Mouse (Mus musculus) hindbrain, embryonic 16.5 days (tissue): ENCODE measurements at regions not wholly inside any gene's neighbourhood (a gene's known extent, or its start where the extent isn't known, plus 50 kb on each side); places are given as distances from the start of the nearest gene placed in this dataset.

ENCODE experiments used
- ATAC-seq: fragments of 200-750 bp; cut with Nextera tagmentation; 2 replicates; pipeline ENCODE4 v1.8.0; 2017; ENCODE audit warnings: moderate TSS enrichment, moderate library complexity
- H3K27ac ChIP-seq: fragments of 300-500 bp; sonication (generic); 2 replicates; pipeline ENCODE4 v1.5.1; 2014; ENCODE audit warnings: low read depth, mild to moderate bottlenecking, control low read depth, low read length, moderate library complexity
- H3K27me3 ChIP-seq: fragments of 300-500 bp; sonication (generic); replicated peaks from 2 replicates; pipeline ENCODE4 v1.6.1; 2014; ENCODE audit warnings: low read length; ENCODE audit not compliant: control insufficient read depth, insufficient read depth
- H3K36me3 ChIP-seq: fragments of 300-500 bp; sonication (generic); 2 replicates; pipeline ENCODE4 v1.6.1; 2014; ENCODE audit warnings: mild to moderate bottlenecking, low read length, moderate library complexity, mixed read lengths; ENCODE audit not compliant: control insufficient read depth, insufficient read depth
- H3K4me1 ChIP-seq: fragments of 300-500 bp; sonication (generic); 2 replicates; pipeline ENCODE4 v1.6.1; 2014; ENCODE audit warnings: low read depth, low read length; ENCODE audit not compliant: control insufficient read depth, insufficient read depth
- H3K4me2 ChIP-seq: fragments of 300-500 bp; sonication (generic); 2 replicates; pipeline ENCODE4 v1.6.1; 2014; ENCODE audit warnings: mild to moderate bottlenecking, low read length, control low read depth, moderate library complexity
- H3K4me3 ChIP-seq: fragments of 300-500 bp; sonication (generic); 2 replicates; pipeline ENCODE4 v1.5.1; 2014; ENCODE audit warnings: mild to moderate bottlenecking, low read length, control low read depth, moderate library complexity
- H3K9ac ChIP-seq: fragments of 300-500 bp; sonication (generic); 2 replicates; pipeline ENCODE4 v1.6.1; 2014; ENCODE audit warnings: low read depth, mild to moderate bottlenecking, control low read depth, low read length, moderate library complexity
- H3K9me3 ChIP-seq: fragments of 300-500 bp; sonication (generic); 2 replicates; pipeline ENCODE4 v1.6.1; 2014; ENCODE audit warnings: mild to moderate bottlenecking, low read length, moderate library complexity; ENCODE audit not compliant: control insufficient read depth
- WGBS: fragments of 180-500 bp; shearing (Covaris S2); extraction: QIAGEN DNeasy Blood & Tissue Kit; methylation state at CpG from one replicate; pipeline ENCODE4 v1.1.7; 2014; 5-methylcytosine and 5-hydroxymethylcytosine counted together

DNA sequence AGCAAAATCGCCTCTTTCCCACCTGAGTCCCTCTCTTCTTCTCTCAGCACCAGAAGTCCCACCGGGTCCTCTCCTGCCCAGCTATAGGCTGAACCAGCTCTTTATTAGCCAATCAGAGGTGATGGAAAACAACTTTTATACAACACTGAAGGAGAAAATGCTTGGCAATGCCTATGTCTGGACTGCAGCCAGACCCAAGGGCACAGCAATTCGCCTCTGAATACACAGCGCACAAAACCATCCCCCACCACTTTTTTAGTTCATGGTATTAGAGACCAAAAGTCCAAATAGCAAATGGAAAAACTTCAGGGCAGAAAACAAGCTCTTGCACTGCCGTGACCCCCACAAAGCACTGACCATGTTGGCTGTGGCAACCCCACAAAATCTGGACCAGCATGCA, 57.8 kb upstream of the Egln3 start:
- H3K4me3 ChIP-seq = no peak overlapping the region
- 63% methylated on average over 5 of the region's 5 CpGs for WGBS
- no peaks in the 10 kb centered on the region for H3K27me3 ChIP-seq
- H3K4me2 ChIP-seq = no peak overlapping the region
- no peaks in the 10 kb centered on the region for H3K4me1 ChIP-seq
- H3K9ac ChIP-seq = no peak overlapping the region
- H3K9me3 ChIP-seq = no peaks in the 10 kb centered on the region
- no peak overlapping the region for H3K27ac ChIP-seq
- no peaks in the 10 kb centered on the region for H3K36me3 ChIP-seq
- ATAC-seq = no peak

DNA sequence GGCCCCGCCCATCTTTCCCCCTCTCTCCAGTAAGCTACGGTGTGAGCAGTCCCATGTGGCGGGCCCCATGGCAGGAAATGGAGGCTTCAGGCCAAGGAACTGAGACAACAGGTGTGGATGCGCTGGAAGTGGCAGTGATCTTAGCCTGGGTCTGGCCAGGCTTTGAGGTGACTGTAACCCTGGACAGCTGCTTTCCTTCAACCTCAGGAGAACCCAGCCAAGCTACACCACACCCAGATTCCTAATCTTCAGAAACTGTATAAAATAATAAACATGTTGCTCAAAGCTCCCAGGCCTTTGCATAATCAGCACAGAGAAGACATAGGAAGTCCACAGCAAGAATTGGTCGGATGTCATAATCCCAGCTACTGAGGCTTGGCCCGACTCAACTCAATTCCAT, 56.8 kb upstream of the Egln3 start:
- Histone ChIP-seq H3K9me3 (no peaks in the 10 kb centered on the region), H3K27ac (no peak overlapping the region), H3K4me3 (no peak overlapping the region), H3K27me3 (no peaks in the 10 kb centered on the region), H3K4me1 (no peaks in the 10 kb centered on the region), H3K36me3 (no peaks in the 10 kb centered on the region), H3K4me2 (no peak overlapping the region), H3K9ac (no peak overlapping the region)
- 83% methylated on average over 6 of the region's 6 CpGs for WGBS
- ATAC-seq = no peak

DNA sequence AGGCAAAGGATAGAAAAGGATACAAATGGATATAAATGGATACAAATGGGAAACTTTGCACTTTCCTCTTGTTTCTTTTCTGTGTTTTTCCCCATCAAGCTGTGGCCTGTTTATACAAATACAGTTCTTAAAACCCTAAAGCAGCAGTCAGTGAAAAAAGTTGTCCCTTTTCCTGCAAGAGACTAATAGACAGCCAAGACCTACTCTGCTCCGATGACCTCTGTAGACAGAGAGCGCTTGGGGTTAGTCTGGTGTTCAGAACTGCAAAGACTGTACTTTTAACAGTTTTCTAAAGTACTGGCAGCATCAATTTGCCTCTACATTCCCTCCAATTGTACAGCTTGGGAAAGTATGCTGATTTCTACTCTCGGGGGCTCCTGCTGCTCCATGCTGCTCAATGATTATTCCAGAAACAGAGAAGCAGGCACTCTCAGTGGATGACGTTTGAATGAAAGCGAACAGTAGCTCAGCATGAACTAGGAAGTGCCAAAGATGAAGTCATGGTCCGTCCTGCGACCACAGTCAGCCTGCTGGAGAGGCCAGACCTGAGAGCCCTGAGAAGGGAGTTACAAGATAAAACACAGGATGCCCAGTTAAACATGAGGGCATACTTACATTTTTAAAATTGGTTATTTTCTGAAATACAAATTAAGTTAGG, 54.2 kb upstream of the Egln3 start:
- Histone ChIP-seq H3K4me3 (no peak overlapping the region), H3K27me3 (no peaks in the 10 kb centered on the region), H3K36me3 (no peaks in the 10 kb centered on the region), H3K9me3 (no peaks in the 10 kb centered on the region), H3K4me2 (no peak overlapping the region), H3K27ac (no peak overlapping the region), H3K4me1 (no peaks in the 10 kb centered on the region), H3K9ac (no peak overlapping the region)
- peak; percentile 61 for ATAC-seq
- 45% methylated on average over 7 of the region's 7 CpGs for WGBS

- no peaks in the 10 kb centered on the region for H3K27me3 ChIP-seq
- no peak overlapping the region for H3K4me3 ChIP-seq
- no peaks in the 10 kb centered on the region for H3K36me3 ChIP-seq
- H3K9ac ChIP-seq = no peak overlapping the region
- WGBS = 71% methylated on average over 6 of the region's 6 CpGs
- H3K9me3 ChIP-seq = no peaks in the 10 kb centered on the region
- no peaks in the 10 kb centered on the region for H3K4me1 ChIP-seq
- no peak overlapping the region for H3K27ac ChIP-seq
- no peak overlapping the region for H3K4me2 ChIP-seq
- no peak for ATAC-seq
Observed at GRCm38 (mm10) chr12:54256506-54257128, 53.0 kb upstream of the Egln3 start.
